Mouse (Mus musculus): ENCODE measurements around the gene Ube2c.
A peak's percentile ranks its signal among the peaks of the same experiment; 100 is the strongest.

The Ube2c gene

DNA sequence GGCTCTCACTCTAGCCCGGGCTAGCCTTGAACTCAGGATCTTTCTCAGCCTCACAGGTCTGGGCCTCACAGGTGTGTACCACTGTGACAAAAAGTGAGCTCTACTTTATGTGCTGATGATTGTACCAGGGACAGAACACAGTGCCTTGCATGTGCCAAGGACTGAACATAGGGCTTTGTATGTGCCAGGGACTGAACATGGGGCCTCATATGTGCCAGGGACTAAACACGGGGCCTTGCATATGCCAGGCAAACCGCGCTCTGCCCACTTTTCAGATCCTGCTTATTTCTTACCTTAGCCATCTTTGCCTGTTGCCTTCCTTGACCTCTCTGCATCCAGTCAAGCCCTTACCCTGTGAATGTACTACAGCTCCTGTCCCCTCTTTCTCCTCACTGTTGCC, 7.7 kb upstream of the Ube2c start:
- no peak for DNase-seq (ENCODE audit: low spot score in 2 of 2)

DNA sequence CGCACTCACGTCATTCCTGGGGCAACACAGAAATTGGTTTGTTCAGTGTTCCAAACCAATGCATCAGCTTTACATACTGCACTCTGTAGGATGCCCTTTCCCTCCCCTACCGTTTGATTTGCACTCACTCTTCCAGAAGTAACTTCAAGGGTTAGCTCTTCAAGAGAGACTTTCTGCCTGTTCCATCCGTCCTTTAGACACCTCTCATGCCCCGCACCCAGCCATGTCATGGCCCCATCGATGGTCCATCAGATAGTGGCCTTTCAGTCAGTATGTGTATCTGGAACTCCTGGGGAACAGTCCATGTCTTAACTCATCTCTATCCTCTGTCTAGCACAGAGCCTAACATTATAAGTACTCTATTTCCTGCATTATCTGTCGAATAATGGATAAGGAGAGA, 7.1 kb upstream of the Ube2c start:
- no peak for DNase-seq (ENCODE audit: low spot score in 2 of 2)

DNA sequence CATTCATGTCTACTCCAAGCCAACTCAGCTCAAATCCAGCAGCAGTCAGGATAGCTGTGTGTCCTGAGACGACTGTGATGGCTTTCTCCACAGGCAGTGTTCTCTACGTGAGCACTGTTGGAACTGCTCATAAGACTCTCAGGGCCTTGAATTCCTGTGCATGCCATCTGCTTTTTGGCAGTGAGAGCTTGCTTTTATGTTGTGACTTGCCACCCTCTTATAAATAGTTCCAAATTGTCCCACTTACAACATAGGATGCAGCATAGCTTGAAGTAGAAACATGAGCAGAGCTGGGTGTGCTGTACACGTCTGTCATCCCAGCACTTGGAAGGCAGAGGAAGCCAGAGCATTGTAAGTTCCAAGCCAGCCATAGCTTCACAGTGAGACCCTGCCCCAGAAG, 3.9 kb upstream of the Ube2c start:
- no peak for DNase-seq (ENCODE audit: low spot score in 2 of 2)

DNA sequence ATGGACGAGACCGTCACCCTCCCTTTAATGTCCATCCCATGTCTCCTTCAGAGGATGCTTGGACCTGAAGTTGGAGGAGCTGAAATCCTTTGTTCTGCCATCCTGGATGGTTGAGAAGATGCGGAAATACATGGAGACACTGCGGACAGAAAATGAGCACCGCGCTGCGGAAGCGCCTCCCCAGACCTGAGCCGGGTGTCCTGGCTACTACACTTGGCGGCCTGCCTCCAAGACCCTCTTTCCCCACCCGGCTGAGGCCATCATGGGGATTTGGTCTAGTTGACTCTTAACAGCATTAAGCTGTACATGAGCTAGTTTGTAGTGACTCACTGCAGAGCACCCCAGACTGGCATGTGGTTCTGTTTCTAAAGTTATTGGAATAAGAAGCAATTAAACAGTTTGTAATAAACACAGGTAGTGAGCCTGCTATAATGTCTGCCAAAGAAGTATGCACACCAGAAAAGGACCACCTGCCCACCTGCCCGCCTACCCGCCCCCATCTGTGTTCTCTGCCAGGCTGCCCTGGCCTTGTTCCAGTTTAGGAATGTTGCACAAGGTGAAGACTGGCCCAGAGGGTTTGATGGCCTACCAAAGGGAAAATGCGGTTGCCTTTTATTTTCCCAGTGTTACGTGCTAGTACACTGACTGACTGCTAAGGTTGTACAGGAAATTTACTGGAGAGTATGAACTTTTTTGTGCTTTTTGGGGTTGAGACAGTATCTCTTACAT, 1.7 kb upstream of the Ube2c start:
- DNase-seq (ENCODE audit: low spot score in 2 of 2) = no peak

DNA sequence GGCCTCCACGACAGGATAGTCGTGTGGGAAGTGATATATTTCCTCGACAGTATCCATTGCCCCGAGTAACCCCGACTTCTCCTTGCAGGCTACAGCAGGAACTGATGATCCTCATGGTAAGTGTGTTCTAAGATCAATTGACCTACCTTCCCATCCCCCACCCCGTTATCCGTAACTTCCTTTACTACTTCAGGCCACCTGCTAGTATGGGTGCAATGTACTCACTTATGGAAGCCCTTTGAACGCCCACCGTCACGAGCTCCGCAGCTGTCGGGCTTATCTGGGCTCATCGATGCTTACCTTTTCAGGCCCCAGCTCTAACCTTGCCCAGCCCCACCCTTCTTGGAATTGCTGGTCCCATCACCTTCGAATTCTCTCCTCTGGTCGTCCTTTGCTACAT, 581 bp downstream of the Ube2c start:
- DNase-seq (ENCODE audit: low spot score in 2 of 2) = no peak

DNA sequence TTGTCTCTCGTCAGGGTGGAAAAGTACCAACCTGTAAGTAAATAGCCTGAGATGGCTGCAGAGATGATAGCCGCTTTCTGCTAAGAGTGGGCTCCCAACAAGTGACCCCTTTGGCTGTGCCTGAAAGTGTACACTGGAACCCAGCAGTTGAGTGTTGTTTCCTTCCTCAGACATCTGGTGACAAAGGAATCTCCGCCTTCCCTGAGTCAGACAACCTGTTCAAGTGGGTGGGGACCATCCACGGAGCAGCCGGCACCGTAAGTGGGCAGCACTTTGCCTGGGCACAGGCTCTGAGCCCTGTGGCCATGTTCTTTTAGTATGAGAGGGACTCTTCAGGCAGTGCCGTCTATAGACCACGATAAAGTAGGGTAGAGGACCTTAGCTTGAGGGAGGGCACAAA, 1.4 kb downstream of the Ube2c start:
- no peak for DNase-seq (ENCODE audit: low spot score in 2 of 2)

DNA sequence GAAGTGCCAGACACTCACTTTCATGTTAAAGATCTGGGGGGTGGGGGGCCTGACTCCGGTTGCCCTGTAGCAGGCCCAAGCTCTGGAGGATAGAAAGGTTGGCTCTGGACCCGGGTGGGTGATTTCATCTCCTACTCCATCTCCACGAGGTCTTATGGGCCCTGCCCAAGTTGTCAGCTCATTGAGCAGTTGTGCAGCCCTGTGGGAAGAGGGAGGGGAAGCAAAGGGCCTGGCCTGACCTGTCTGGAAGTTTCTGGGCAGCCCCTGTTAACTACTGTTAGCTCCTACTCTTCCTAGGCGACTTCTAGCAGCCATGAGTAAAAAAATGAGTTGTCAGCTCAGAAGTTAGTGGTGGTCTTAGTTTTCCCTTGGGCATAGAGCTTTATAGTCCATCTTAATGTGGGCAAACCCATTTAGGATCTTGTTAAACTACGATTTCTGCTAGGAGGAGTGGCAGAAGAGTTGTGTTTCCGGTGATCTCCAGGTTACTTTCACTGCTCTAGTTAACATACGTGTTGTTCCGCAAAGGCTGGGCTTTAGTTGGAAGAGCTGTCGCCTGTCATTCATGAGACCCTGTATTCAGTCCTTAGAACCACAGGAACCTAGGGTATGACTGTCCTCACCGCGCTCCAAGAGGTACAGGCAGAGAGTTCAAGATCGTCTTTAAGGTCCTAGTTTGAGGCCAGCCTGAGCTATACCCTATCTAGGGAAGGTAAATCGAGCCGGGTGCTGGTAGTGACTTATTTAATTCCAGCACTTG, 3.7 kb downstream of the Ube2c start:
- no peak for DNase-seq (ENCODE audit: low spot score in 2 of 2)

DNA sequence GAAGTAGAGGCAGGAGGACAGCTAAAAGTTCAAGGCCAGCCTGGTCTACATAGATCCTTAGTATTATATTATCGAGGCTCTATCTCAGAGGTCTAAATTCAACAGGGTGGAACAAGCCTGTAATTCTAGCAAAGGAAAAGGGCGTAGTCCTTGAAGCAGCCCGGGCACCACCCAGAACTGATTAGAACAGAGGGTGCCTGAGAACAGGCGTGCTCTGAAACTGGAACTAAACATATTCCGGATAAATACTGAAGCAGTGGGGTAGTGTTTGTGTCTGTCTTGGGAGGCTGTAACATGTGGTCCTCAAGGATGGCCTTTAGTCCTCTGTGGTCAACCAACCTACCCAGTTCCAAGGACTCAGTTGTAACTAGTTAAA, 4.3 kb downstream of the Ube2c start:
- no peak for DNase-seq (ENCODE audit: low spot score in 2 of 2)

DNA sequence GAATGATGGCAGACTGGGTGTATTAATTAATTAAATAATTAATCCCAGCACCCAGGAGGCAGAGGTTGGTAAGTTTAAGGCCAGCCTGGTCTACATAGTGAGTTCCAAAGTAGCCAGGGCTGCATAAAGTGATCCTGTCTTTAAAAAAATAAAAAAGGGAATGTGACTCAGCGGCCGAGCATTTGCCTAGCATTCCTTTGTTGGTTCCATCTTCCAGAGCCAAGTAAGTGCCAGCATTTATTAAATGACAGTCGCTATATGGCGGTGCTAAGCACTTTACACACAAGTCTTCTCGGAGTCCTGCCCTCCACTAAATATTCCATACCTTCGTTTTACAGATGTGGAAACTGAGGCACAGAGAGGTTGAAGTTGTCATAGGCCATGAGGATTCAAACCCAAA, 6.4 kb downstream of the Ube2c start:
- DNase-seq (ENCODE audit: low spot score in 2 of 2) = no peak

DNA sequence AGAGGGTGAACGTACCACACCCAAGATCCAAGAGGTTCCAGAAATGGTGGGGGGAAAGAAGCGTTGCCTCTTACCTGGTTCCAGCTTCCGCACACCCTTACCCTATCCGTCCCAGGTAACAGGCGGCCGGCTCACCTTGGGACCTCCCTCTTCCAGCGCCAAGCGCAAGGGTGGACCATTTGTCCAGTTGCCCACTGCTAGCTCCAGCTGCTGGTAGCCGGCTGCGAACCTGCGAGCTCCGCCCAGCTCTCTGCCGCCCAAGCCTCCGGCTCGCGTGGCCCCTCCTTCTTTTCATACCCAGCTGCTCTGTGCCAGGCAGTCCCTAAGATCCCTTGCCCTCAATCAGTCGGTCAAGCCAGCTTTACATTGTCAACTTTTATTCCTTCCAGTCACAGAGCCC, 7.1 kb downstream of the Ube2c start:
- DNase-seq (ENCODE audit: low spot score in 2 of 2) = no peak

DNA sequence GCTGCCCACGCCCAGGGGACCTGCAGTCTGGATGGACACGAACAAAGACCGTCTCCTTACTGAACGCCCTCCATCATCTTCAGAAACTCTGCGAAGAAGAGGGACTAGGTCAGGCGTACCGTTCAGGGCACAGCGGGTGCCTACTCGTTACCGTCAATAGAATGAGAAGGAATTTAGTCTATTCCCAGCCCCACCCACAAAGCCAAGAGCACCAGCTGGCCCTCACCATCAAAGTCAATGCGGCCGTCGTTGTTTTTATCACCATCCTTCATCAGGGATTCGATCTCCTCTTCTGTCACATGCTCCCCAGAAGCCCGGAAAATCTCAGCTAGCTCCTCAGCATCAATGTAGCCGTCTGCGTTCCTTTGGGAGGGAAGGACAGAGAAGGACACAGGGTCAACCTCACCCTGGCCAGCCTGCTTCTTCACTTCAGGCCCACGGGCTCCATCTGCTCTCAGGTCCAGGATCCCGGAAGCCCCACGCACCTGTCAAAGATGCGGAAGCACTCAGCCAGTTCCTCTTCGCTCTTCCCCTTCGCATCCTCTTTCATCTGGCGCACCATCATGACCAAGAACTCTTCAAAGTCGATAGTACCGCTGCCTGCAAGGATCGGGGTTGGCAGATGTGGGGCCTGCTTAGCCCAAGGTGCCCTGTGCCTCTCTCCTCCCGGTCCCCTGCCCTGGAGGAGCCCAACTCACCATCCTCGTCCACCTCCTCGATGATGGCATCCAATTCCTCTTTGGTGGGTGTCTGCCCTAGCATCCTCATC, 7.7 kb downstream of the Ube2c start:
- DNase-seq (ENCODE audit: low spot score in 2 of 2) = no peak

DNA sequence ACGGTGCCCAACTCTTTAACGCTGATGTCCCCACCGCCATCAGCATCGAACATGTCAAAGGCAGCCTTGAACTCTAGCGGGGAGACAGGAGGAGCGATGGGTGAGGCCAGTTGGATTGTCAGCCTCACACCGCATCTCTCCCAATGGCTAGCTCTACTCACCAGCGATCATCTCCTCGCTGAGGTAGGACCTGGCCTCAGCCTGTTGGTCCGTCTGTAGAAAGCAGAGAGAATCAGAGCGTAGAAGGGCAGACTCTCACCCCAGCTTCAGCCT, 8.3 kb downstream of the Ube2c start:
- no peak for DNase-seq (ENCODE audit: low spot score in 2 of 2)

DNA sequence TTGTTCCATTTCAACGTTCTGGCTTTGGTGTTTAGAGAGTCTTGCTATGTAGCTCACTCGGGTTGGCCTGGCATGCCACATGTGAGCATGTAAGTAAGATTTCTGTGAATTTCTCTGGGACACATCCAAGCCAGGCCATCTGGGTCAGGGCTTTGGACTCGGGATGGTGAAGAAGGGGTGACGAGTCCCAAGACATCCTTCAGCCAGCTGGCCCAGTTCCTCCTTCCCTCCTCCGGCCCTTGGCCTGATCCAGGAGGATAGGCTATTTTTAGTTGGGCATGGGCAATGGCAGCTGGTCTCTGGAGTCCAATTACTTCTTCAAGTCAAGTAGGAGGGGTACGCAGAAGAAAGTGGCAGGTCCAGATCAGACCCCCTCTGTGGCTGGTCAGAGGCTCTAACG, 9.1 kb downstream of the Ube2c start:
- no peak for DNase-seq (ENCODE audit: low spot score in 2 of 2)

DNA sequence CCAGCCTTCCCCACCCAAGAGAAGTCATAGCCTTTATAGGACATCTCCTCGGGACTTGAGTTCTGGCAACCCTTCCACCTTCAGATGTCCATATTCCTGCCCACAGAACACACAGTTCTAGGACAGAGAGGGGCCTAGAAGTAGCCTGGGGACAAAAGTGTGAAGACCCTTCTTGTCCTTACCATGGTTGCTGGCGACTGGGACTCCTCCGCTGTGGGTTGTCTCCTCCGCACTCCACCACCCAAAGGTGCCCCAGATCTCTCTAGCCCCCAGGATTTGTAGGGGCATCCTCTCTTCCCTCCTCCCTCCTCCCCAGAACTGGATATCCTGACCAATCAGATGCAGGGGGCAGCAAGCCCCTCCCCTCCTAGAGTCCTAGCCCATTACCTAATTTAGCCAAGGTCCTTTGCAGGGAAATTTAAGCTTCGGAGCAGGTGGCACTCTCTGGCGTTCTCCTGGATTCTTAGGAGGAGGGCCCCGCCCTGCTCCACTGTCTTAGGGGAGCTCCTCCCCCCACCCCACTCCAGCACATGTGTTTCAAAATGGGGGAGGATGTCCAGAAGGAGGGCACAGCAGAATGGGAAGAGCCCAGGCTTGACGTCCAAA, 9.9 kb downstream of the Ube2c start, which contains the start of gene Tnnc2:
TSS of gene Tnnc2 (minus strand) at position 487 of the 606 bp plus-strand sequence.
- no peak for DNase-seq (ENCODE audit: low spot score in 2 of 2)

DNA sequence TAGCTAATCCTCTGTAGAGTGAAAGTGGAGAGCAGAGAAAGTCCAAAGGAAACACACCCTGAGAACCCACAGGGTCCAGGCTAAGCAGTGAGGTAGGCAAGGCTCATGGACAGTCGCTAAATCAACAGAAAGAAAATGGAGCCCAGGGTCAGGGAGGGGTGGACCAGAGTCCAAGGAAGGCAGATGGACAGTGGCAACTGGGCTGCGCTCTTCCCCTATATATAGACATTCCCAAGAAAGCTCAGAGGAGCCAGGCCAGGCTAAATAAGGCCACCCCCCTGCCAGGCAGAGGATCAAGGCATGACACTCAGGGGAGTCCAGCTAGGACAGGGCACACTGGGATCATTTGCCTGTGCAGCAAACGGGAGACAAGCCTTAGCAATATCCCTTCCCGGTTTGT, 12.2 kb downstream of the Ube2c start:
- no peak for DNase-seq (ENCODE audit: low spot score in 2 of 2)

DNA sequence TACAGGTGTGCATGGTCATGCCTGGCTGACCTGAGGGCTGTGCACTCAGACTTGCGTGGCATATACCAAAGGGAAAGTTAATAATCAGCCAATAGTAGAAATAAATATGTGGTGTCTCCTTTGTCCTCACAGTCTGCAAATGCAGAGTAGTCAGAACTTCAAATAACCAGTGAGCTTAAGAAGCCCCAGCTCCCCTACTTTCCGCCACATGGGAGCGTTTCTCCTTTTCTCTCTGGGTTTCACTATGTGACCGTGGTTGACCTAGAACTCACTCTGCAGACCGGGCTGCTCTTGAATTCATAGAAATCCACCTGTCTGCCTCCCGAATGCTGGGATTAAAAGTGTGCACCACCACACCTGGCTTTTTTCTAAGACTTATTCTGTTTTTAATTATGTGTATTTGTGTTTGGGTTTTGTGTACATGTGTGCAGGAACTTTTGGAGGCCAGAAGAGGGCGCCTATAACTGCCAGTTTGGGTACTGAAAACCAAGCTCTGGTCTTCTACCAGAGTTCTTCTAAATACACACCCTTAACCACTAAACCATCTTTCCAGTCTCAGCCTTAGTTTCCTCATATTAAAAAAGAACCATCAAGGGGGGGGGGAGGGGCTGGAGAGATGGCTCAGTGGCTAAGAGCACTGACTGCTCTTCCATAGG, 14.4 kb downstream of the Ube2c start:
- DNase-seq (ENCODE audit: low spot score in 2 of 2) = no peak

DNA sequence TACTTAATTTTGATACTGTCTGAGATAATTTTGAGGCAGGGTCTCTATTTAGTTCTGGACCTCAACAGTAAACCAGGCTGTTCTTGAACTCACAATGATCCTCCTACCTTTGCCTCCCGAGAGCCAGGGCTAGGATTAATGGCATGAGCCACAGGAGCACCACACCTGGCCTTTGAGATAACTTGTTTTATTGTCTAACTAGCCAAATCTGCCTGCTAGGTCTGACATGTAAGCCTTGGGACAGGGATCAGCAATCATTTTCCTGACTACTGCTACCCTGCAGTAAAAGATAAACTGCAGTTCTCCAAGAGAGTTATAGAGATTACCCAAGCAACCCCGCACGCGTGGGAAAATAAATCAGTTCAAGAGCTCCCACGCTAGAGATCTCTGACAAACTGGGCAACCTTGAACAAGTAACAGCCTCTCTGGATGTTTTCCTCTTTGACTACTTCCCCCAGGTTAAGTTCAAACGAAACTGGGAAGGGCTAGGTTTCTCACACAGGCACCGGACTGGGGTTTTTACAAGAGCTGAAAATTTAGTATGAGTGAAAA, 15.2 kb downstream of the Ube2c start:
- no peak for DNase-seq (ENCODE audit: low spot score in 2 of 2)

DNA sequence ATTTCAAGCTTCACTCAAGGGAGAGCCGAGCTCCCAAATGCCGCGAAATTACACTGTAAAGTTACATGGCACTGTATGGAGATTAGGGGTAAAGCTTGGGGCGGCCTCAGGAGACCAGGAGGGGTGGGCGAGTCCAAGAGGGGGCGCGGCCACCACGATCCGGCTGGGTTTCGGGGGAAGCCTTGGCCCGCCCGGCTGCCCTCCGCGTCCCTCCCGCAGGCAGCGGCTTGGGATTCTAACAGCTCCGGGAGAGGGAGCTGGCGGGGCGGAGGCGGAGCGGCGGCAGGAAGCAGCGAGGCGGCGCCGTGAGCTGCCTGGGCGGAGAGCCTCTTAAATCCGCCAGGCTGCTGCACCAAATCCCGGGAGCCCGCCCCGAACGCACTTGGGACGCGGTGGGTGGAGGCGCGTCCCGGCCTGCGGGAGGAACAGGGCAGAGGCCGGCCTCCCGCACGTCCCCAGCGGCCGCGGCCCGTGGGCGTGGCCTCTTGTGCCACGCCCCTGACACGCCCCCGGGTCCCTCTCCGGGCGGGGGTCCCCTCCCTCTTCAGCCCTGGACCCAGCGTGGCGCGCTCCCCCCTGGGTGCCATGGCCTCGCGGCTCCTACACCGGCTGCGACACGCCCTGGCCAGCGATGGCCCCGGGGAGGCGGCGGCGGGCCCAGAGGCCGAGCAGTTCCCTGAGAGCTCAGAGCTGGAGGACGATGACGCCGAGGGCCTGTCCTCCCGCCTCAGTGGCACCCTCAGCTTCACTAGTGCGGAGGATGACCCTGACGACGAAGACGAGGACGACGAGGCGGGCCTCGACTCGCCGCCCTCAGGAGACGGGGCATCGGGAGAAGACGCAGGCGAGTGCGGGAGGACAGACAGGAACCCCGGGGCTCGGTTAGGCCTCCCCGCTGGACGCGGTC, 16.0 kb downstream of the Ube2c start, which contains the start of gene Snx21:
TSS of gene Snx21 (plus strand) at position 343 of the 907 bp plus-strand sequence.
- DNase-seq (ENCODE audit: low spot score in 2 of 2) = peak; percentile 61 to 65

DNA sequence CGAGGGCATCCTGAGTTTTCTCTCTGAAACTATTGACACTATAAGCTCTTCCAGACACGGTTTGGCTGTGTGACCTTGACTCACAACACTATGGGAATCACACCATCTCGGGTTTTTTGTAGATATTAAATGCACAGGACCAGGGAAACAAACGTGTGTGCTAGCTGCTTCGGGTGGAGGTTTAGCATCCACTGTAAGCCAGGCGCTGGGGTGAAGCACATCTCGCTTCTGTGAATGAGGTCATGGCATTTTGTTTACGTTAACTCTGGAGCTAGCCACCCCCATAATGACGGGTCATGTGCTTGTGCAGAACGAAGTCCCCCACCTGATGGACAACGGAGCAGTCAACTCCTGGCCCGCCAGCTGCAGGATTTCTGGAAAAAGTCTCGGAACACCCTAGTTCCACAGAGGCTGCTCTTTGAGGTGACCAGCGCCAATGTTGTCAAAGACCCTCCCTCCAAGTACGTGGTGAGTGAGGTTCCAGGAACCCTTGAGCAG, 16.7 kb downstream of the Ube2c start:
- DNase-seq (ENCODE audit: low spot score in 2 of 2) = no peak

DNA sequence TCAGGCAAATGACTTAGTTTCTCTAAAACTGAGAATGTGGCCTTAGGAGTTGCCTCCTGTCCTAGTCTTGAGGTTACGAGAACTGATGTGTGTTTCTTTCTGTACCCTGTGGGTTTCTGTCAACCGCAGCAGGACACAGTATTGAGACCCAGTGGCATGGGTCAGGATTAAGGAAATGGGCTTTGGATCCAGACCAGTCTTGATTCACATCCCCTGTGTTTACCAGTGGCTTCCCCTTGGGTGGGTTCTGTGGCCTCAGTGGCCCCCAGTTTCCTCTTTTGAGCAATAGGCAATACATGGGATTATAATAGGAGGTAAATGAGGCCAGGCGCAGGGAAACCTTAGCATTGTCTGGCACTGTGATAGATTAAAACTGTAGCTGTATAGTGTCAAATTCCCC, 17.3 kb downstream of the Ube2c start:
- DNase-seq (ENCODE audit: low spot score in 2 of 2) = no peak
